10 mouse cellular contexts compared by ENCODE assay signal in genomic region chr6:4544554-4544953, GRCm38 (mm10). TPM values are rescaled to one million over a fixed set of nuclear protein-coding genes. Genes with fewer than 3 reads are reported as not detected.
DNase-seq lines count a peak whose midpoint lies in the region; ATAC-seq and TF ChIP-seq lines count a peak whose summit lies in the region.
"Had no signal": no experiment of that assay in that cellular context is flagged by ENCODE, and none has a peak within 500 bp of the region (broad histone marks: within the 10 kb centered on the region; RNA-seq: fewer than 3 reads in every experiment).

No protein-coding gene starts in this region.

- no peaks in the 10 kb centered on the region; the same call in 1 of the 2 replicates for H3K4me1 ChIP-seq in hindbrain, embryonic 12.5 days
- H3K4me1 ChIP-seq in hindbrain, embryonic 14.5 days (replicated peaks; ENCODE audit: control insufficient read depth, insufficient read depth, low read length): no peaks in the 10 kb centered on the region
- H3K4me1 ChIP-seq in ES-Bruce4 (ENCODE audit: control insufficient read depth, insufficient read depth, low read length): no peaks in the 10 kb centered on the region
- H3K4me1 ChIP-seq in bone marrow, adult 2 months (ENCODE audit: control insufficient read depth, insufficient read depth, low read length): no peaks in the 10 kb centered on the region
- H3K4me1 ChIP-seq: liver, embryonic 15.5 days had no signal

- H3K27ac ChIP-seq in hindbrain, embryonic 12.5 days: no peak overlapping the region
- no peak overlapping the region for H3K27ac ChIP-seq in hindbrain, embryonic 14.5 days
- H3K27ac ChIP-seq in ES-Bruce4 (ENCODE audit: insufficient read depth, low read length): no peak overlapping the region
- H3K27ac ChIP-seq in bone marrow, adult 2 months (ENCODE audit: control insufficient read depth, insufficient read depth, low read depth, low read length, poor library complexity): no peak overlapping the region
- H3K27ac ChIP-seq: liver, embryonic 15.5 days had no signal

- no peak for TF ChIP-seq EP300 in ES-Bruce4 (IDR thresholded peaks at IDR 0.05; ENCODE audit: insufficient read depth, low read depth, low read length)

- no peak overlapping the region for H3K9ac ChIP-seq in hindbrain, embryonic 12.5 days
- H3K9ac ChIP-seq in hindbrain, embryonic 14.5 days: no peak overlapping the region
- H3K9ac ChIP-seq in ES-Bruce4 (ENCODE audit: low read depth, poor library complexity, severe bottlenecking): no peak overlapping the region
- H3K9ac ChIP-seq: liver, embryonic 15.5 days had no signal

- TF ChIP-seq CTCF in ES-Bruce4 (IDR thresholded peaks at IDR 0.05; ENCODE audit: low read depth, low read length): peak; percentile 76
- TF ChIP-seq CTCF in bone marrow, adult 2 months (IDR thresholded peaks at IDR 0.05; ENCODE audit: control insufficient read depth, insufficient read depth, low read length): peak; percentile 47

- no peaks in the 10 kb centered on the region for H3K27me3 ChIP-seq in hindbrain, embryonic 12.5 days
- no peaks in the 10 kb centered on the region for H3K27me3 ChIP-seq in hindbrain, embryonic 14.5 days (ENCODE audit: control insufficient read depth, insufficient read depth, low read length)
- H3K27me3 ChIP-seq in ES-Bruce4 (ENCODE audit: control insufficient read depth, insufficient read depth, low read length, poor library complexity, severe bottlenecking): no peaks in the 10 kb centered on the region
- H3K27me3 ChIP-seq: liver, embryonic 15.5 days had no signal

- H3K9me3 ChIP-seq in hindbrain, embryonic 12.5 days (replicated peaks): no peaks in the 10 kb centered on the region
- H3K9me3 ChIP-seq in hindbrain, embryonic 14.5 days (ENCODE audit: control insufficient read depth, low read length): no peaks in the 10 kb centered on the region
- H3K9me3 ChIP-seq in ES-Bruce4 (replicated peaks; ENCODE audit: control insufficient read depth, insufficient read depth, low read length, poor library complexity, severe bottlenecking): no peaks in the 10 kb centered on the region
- H3K9me3 ChIP-seq: liver, embryonic 15.5 days had no signal

- 49% methylated on average over 6 of the region's 6 CpGs for WGBS in hindbrain, embryonic 12.5 days
- WGBS in hindbrain, embryonic 14.5 days: 57% methylated on average over 6 of the region's 6 CpGs
- WGBS in bone marrow, adult 2 months: 36% methylated on average over 6 of the region's 6 CpGs

- no peak for DNase-seq in hindbrain, embryonic 14.5 days (ENCODE audit: low spot score)
- peak; percentile 12 to 14 for DNase-seq in lung, adult 18-20 months
- peak; percentile 35 for DNase-seq in thymus, postnatal 14 days
- no peak for DNase-seq in left cerebral cortex, adult 8-10 months (ENCODE audit: low spot score in 2 of 2)

- H3K4me3 ChIP-seq in hindbrain, embryonic 12.5 days: no peak overlapping the region
- no peak overlapping the region for H3K4me3 ChIP-seq in hindbrain, embryonic 14.5 days (replicated peaks; ENCODE audit: low read length)
- no peak overlapping the region for H3K4me3 ChIP-seq in ES-Bruce4 (ENCODE audit: low read depth, low read length)
- no peak overlapping the region for H3K4me3 ChIP-seq in bone marrow, adult 2 months (replicated peaks; ENCODE audit: control insufficient read depth, low read depth, low read length)
- H3K4me3 ChIP-seq: erythroblast, embryonic 14.5 days; liver, embryonic 15.5 days had no signal

- no peaks in the 10 kb centered on the region for H3K36me3 ChIP-seq in hindbrain, embryonic 12.5 days
- no peaks in the 10 kb centered on the region for H3K36me3 ChIP-seq in hindbrain, embryonic 14.5 days (replicated peaks; ENCODE audit: control insufficient read depth, insufficient read depth)
- no peaks in the 10 kb centered on the region for H3K36me3 ChIP-seq in ES-Bruce4 (ENCODE audit: control insufficient read depth, insufficient read depth, low read length, poor library complexity, severe bottlenecking)
- H3K36me3 ChIP-seq: liver, embryonic 15.5 days had no signal

- 0 out of 2 replicates have a peak, but pooled peaks have one; percentile 43 for ATAC-seq in hindbrain, embryonic 12.5 days (ENCODE audit: low FRiP score)
- ATAC-seq in hindbrain, embryonic 14.5 days (ENCODE audit: low FRiP score): no peak
- ATAC-seq in granulocyte monocyte progenitor cell, adult 5-6 weeks (replicated peaks; ENCODE audit: poor library complexity, severe bottlenecking): peak; percentile 85

- no peak for TF ChIP-seq POLR2A in ES-Bruce4 (IDR thresholded peaks at IDR 0.05; ENCODE audit: insufficient read depth, low read length)
- TF ChIP-seq POLR2A in bone marrow, adult 2 months (IDR thresholded peaks at IDR 0.05; ENCODE audit: borderline replicate concordance, control insufficient read depth, low read depth, low read length): no peak

- no peak overlapping the region for H3K4me2 ChIP-seq in hindbrain, embryonic 12.5 days (replicated peaks)
- no peak overlapping the region for H3K4me2 ChIP-seq in hindbrain, embryonic 14.5 days (replicated peaks)
- H3K4me2 ChIP-seq: liver, embryonic 15.5 days had no signal

RNA-seq across cellular contexts. Expression of gene Col1a2, which starts 39.9 kb away (rescaled TPM):
- polyA plus RNA-seq in hindbrain, embryonic 12.5 days (2016; fragmentation: Nextera tagmentation; extraction: Ambion mirVana): 384 and 480 TPM in 2 replicates
- polyA plus RNA-seq in hindbrain, embryonic 14.5 days (2014; fragmentation: Nextera tagmentation; extraction: Ambion mirVana): 163 and 199 TPM in 2 replicates
- 11.5 and 12.2 TPM in 2 replicates for polyA plus RNA-seq in ES-Bruce4 (2011; ENCODE audit: insufficient read depth, insufficient read length, low read depth, missing spikeins)
- polyA plus RNA-seq in bone marrow, adult 2 months (2011; ENCODE audit: insufficient read depth, insufficient read length, low replicate concordance, missing spikeins): 35.5 and 49.6 TPM in 2 replicates
- not detected in 2 replicates for total RNA-seq in granulocyte monocyte progenitor cell, adult 5-6 weeks (2014; fragmentation: Nextera tagmentation)
- total RNA-seq in granulocyte monocyte progenitor cell, adult 5-6 weeks (2017): 0.13 TPM in 1 of 2 replicates, not detected in the other
- total RNA-seq in left cerebral cortex, adult 8-10 months (2022): 10 to 100 TPM; 12.9 to 16.4 (median 16.0) TPM

RNA-seq across cellular contexts. Expression of gene Casd1, which starts 56.1 kb away (rescaled TPM):
- polyA plus RNA-seq in hindbrain, embryonic 12.5 days (2016; fragmentation: Nextera tagmentation; extraction: Ambion mirVana): 45.3 and 50.0 TPM in 2 replicates
- 57.9 and 63.7 TPM in 2 replicates for polyA plus RNA-seq in hindbrain, embryonic 14.5 days (2014; fragmentation: Nextera tagmentation; extraction: Ambion mirVana)
- polyA plus RNA-seq in ES-Bruce4 (2011; ENCODE audit: insufficient read depth, insufficient read length, low read depth, missing spikeins): 11.4 and 15.1 TPM in 2 replicates
- polyA plus RNA-seq in bone marrow, adult 2 months (2011; ENCODE audit: insufficient read depth, insufficient read length, low replicate concordance, missing spikeins): 3.3 and 6.2 TPM in 2 replicates
- 28.5 TPM in 2 replicates for total RNA-seq in granulocyte monocyte progenitor cell, adult 5-6 weeks (2014; fragmentation: Nextera tagmentation)
- 40.8 and 48.0 TPM in 2 replicates for total RNA-seq in granulocyte monocyte progenitor cell, adult 5-6 weeks (2017)
- 10 to 100 TPM; 46.5 to 58.8 (median 52.6) TPM for total RNA-seq in left cerebral cortex, adult 8-10 months (2022)

Comparison
In these comparisons a context has a peak if more than half of its experiments do, and no peak if none do; other contexts are left out.
1. DNase-seq: peak in lung, adult 18-20 months (2 of 2) and thymus, postnatal 14 days (single experiment); none in hindbrain, embryonic 14.5 days (single experiment) and left cerebral cortex, adult 8-10 months (0 of 2).